Mouse (Mus musculus): Measurements from ENCODE around the gene Ctsd. TPM values are rescaled to one million over a fixed set of nuclear protein-coding genes. Genes with fewer than 3 reads are reported as not detected.
A peak's percentile ranks its signal among the peaks of the same experiment; 100 is the strongest.
"Not testable (repeated sequence)": the region's sequence is repeated elsewhere in the genome, so short reads cannot be mapped to it uniquely, and the experiment has no call there.

Ctsd gene
- polyA plus RNA-seq, 1 experiment from 2014 or later = 158 TPM

- no peaks in the 10 kb centered on the region for H3K9me3 ChIP-seq
- no peaks in the 10 kb centered on the region for H3K4me1 ChIP-seq
- H3K4me3 ChIP-seq = no peak overlapping the region
- no peak overlapping the region for H3K27ac ChIP-seq (replicated peaks)
- no peaks in the 10 kb centered on the region for H3K36me3 ChIP-seq (replicated peaks)
- no peak for DNase-seq (ENCODE audit: low spot score)
- H3K27me3 ChIP-seq (replicated peaks; ENCODE audit: low read depth, poor library complexity, severe bottlenecking) = no peaks in the 10 kb centered on the region
- 94% methylated on average over 2 of the region's 2 CpGs for WGBS
Measured at GRCm38 (mm10) chr7:142418027-142418426, 30.2 kb upstream of the Ctsd start.

DNA sequence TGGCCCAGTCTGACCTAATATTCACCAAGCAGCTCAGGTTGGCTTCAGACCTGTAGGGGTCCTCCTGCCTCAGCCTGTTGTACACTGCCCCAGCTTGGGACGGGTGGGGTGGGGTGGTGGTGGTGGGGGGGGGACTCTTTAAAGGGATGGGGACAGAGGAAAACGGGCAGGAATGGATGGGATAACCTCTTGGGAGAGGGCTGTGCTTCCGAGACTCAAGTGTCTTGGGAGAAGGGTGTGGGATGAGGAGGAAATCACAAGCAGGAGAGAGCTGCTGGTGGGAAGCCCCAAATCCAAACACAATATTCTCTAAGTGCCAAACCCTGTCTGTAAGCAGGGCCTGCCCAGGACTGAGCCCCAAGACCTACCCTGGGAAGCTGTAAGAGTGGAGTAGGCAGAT lies 28.4 kb upstream of the Ctsd start:
- Histone ChIP-seq H3K27ac (replicated peaks) (no peak overlapping the region), H3K4me1 (no peaks in the 10 kb centered on the region), H3K4me3 (no peak overlapping the region), H3K9me3 (no peaks in the 10 kb centered on the region), H3K27me3 (replicated peaks; ENCODE audit: low read depth, poor library complexity, severe bottlenecking) (no peaks in the 10 kb centered on the region), H3K36me3 (replicated peaks) (no peaks in the 10 kb centered on the region)
- no peak for DNase-seq (ENCODE audit: low spot score)
- WGBS = 70% methylated on average over 3 of the region's 3 CpGs

- DNase-seq (ENCODE audit: low spot score) = no peak
- H3K27ac ChIP-seq (replicated peaks) = no peak overlapping the region
- no peaks in the 10 kb centered on the region for H3K9me3 ChIP-seq
- no peaks in the 10 kb centered on the region for H3K27me3 ChIP-seq (replicated peaks; ENCODE audit: low read depth, poor library complexity, severe bottlenecking)
- WGBS = 61% methylated on average over 4 of the region's 4 CpGs
- no peak overlapping the region for H3K4me3 ChIP-seq
- H3K36me3 ChIP-seq (replicated peaks) = no peaks in the 10 kb centered on the region
- no peaks in the 10 kb centered on the region for H3K4me1 ChIP-seq
Measured at GRCm38 (mm10) chr7:142415314-142415713, 27.5 kb upstream of the Ctsd start.

DNA sequence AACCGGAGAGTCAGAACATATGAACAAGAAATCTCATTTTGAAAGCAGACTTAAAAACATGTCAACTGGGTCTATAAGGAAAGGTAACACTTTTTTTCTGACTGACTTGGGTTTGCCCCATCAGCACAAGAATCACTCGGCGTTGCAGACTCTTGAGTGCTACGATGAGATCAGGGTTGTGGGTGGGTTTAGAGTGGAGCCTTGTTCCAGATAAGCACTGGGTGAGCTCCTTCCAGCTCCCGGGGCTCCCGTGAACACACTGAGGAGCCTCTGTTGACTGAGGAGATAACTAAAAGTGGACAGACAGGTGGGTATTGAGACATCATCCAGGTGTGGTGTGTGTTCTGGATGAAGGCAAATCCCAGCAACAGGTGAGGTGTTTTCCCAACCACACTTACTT lies 25.4 kb upstream of the Ctsd start:
- 93% methylated on average over 6 of the region's 6 CpGs for WGBS

DNA sequence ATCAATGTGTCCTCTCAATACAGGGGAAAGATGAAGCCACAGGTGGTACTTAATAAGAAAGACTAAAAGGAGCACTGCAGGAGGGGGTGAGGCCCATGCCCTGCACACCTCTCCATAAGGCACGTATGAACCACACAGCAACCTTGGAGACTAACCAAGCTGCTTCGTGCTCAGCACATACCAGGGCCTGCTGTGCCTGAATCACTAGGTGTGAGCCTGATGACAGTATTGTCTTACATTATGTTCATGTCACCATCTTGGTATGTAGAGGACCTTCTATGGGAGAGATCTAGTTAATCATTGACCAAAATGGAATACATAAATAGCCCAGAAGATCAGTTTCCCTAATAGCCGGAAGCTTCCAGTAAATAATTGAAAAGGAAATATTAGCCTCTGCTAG lies 21.8 kb upstream of the Ctsd start:
- Histone ChIP-seq H3K27me3 (replicated peaks; ENCODE audit: low read depth, poor library complexity, severe bottlenecking) (no peaks in the 10 kb centered on the region), H3K36me3 (replicated peaks) (no peaks in the 10 kb centered on the region), H3K4me1 (no peaks in the 10 kb centered on the region), H3K27ac (replicated peaks) (no peak overlapping the region), H3K9me3 (no peaks in the 10 kb centered on the region), H3K4me3 (no peak overlapping the region)
- DNase-seq (ENCODE audit: low spot score) = no peak
- WGBS = 83% methylated on average over 3 of the region's 3 CpGs

More for the DNA sequence above, 25.4 kb upstream of the Ctsd start:
- no peak overlapping the region for H3K27ac ChIP-seq (replicated peaks)
- DNase-seq (ENCODE audit: low spot score) = no peak
- no peaks in the 10 kb centered on the region for H3K36me3 ChIP-seq (replicated peaks)
- no peaks in the 10 kb centered on the region for H3K9me3 ChIP-seq
- H3K4me3 ChIP-seq = no peak overlapping the region
- H3K4me1 ChIP-seq = no peaks in the 10 kb centered on the region
- no peaks in the 10 kb centered on the region for H3K27me3 ChIP-seq (replicated peaks; ENCODE audit: low read depth, poor library complexity, severe bottlenecking)

- DNase-seq (ENCODE audit: low spot score) = no peak
- Histone ChIP-seq H3K27me3 (replicated peaks; ENCODE audit: low read depth, poor library complexity, severe bottlenecking) (no peaks in the 10 kb centered on the region), H3K4me1 (no peaks in the 10 kb centered on the region), H3K4me3 (no peak overlapping the region), H3K27ac (replicated peaks) (no peak overlapping the region), H3K9me3 (no peaks in the 10 kb centered on the region), H3K36me3 (replicated peaks) (no peaks in the 10 kb centered on the region)
- WGBS = 91% methylated on average over 8 of the region's 8 CpGs
Measured at GRCm38 (mm10) chr7:142408686-142409085, 20.8 kb upstream of the Ctsd start.

DNA sequence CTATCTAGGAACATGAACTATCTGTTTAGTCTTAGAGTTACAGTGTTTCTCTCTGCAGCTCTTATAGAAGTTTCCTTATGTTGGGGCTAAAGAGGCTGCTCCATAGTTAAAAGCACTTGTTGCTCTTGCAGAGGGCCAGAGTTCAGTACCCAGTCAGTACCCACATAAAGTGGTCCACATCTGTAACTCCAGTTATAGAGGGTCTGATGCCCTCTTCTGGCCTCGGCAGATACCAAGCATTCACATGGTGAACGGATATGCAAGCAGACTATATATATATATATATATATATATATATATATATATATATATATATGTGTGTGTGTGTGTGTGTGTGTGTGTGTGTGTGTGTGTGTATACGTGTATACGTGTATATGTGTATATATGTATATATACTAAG lies 20.1 kb upstream of the Ctsd start:
- no peaks in the 10 kb centered on the region for H3K36me3 ChIP-seq (replicated peaks)
- no peaks in the 10 kb centered on the region for H3K9me3 ChIP-seq
- DNase-seq (ENCODE audit: low spot score) = no peak
- 64% methylated on average over 4 of the region's 4 CpGs for whole genome bisulfite sequencing
- no peak overlapping the region for H3K4me3 ChIP-seq
- no peak overlapping the region for H3K27ac ChIP-seq (replicated peaks)
- H3K27me3 ChIP-seq (replicated peaks; ENCODE audit: low read depth, poor library complexity, severe bottlenecking) = no peaks in the 10 kb centered on the region
- no peaks in the 10 kb centered on the region for H3K4me1 ChIP-seq

DNA sequence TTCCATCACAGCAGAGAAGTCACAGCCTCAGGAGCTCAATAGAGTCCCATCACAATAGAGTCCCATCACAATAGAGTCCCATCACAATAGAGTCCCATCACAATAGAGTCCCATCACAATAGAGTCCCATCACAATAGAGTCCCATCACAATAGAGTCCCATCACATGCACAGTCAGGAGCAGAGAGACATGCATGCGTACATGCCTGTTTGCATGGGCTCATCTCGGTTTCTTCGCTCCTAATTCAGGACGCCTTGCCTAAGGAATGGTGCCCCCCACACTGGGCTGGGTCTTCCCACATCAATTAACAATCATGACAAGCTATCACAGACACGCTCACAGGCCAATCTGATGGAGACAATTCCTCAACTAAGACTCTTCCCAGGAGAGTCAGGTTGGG lies 17.3 kb upstream of the Ctsd start:
- H3K36me3 ChIP-seq (replicated peaks); H3K4me3 ChIP-seq; DNase-seq (ENCODE audit: low spot score); H3K9me3 ChIP-seq; H3K27me3 ChIP-seq (replicated peaks; ENCODE audit: low read depth, poor library complexity, severe bottlenecking); H3K27ac ChIP-seq (replicated peaks): not testable (repeated sequence)
- H3K4me1 ChIP-seq = peaks cover 12% of the 10 kb centered on the region
- 89% methylated on average over 5 of the region's 5 CpGs for WGBS

- H3K27me3 ChIP-seq (replicated peaks; ENCODE audit: low read depth, poor library complexity, severe bottlenecking) = no peaks in the 10 kb centered on the region
- H3K9me3 ChIP-seq = no peaks in the 10 kb centered on the region
- DNase-seq (ENCODE audit: low spot score) = no peak
- H3K4me3 ChIP-seq = no peak overlapping the region
- WGBS = 82% methylated on average over 4 of the region's 4 CpGs
- H3K36me3 ChIP-seq (replicated peaks) = no peaks in the 10 kb centered on the region
- no peak overlapping the region for H3K27ac ChIP-seq (replicated peaks)
- peaks cover 18% of the 10 kb centered on the region for H3K4me1 ChIP-seq
Measured at GRCm38 (mm10) chr7:142403591-142403990, 15.8 kb upstream of the Ctsd start.

DNA sequence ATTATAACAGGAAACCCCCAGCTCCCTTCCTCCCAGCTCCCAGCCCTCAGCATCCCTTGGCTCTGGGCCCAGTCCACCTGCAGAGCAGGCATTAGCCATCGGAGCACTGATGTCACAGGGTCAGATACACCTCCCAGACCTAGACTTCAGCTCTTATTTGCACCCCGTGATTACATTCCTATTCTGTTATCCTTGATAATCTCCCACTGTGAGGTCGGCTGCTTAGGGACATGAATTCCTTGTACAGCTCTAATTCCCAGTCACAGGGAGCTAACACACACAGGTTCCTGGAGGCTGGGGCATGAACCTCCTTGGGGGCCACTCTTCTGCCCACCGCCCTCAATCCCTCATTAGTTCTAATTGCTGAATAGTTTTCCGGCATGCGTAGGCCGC lies 12.9 kb upstream of the Ctsd start:
- peaks cover 29% of the 10 kb centered on the region for H3K4me1 ChIP-seq
- no peak overlapping the region for H3K4me3 ChIP-seq
- H3K36me3 ChIP-seq (replicated peaks) = no peaks in the 10 kb centered on the region
- no peaks in the 10 kb centered on the region for H3K9me3 ChIP-seq
- 36% methylated on average over 7 of the region's 7 CpGs for WGBS
- peak; percentile 44 for DNase-seq (ENCODE audit: low spot score)
- H3K27ac ChIP-seq (replicated peaks) = no peak overlapping the region
- H3K27me3 ChIP-seq (replicated peaks; ENCODE audit: low read depth, poor library complexity, severe bottlenecking) = no peaks in the 10 kb centered on the region

GRCm38 (mm10) chr7:142400112-142400749 lies 12.4 kb upstream of the Ctsd start:
- Histone ChIP-seq H3K27ac (replicated peaks) (peak overlapping the region; percentile 24; the same call in 1 of the 2 replicates), H3K9me3 (no peaks in the 10 kb centered on the region), H3K4me1 (peaks cover 29% of the 10 kb centered on the region), H3K27me3 (replicated peaks; ENCODE audit: low read depth, poor library complexity, severe bottlenecking) (no peaks in the 10 kb centered on the region), H3K36me3 (replicated peaks) (no peaks in the 10 kb centered on the region), H3K4me3 (no peak overlapping the region)
- WGBS = 70% methylated on average over 7 of the region's 7 CpGs
- no peak for DNase-seq (ENCODE audit: low spot score)

- WGBS = 76% methylated on average over 1 of the region's 1 CpGs
- Histone ChIP-seq H3K4me3 (no peak overlapping the region), H3K27ac (replicated peaks) (no peak overlapping the region), H3K36me3 (replicated peaks) (no peaks in the 10 kb centered on the region), H3K9me3 (no peaks in the 10 kb centered on the region), H3K27me3 (replicated peaks; ENCODE audit: low read depth, poor library complexity, severe bottlenecking) (no peaks in the 10 kb centered on the region), H3K4me1 (peaks cover 29% of the 10 kb centered on the region)
- no peak for DNase-seq (ENCODE audit: low spot score)
Measured at GRCm38 (mm10) chr7:142399250-142399649, 11.4 kb upstream of the Ctsd start.

DNA sequence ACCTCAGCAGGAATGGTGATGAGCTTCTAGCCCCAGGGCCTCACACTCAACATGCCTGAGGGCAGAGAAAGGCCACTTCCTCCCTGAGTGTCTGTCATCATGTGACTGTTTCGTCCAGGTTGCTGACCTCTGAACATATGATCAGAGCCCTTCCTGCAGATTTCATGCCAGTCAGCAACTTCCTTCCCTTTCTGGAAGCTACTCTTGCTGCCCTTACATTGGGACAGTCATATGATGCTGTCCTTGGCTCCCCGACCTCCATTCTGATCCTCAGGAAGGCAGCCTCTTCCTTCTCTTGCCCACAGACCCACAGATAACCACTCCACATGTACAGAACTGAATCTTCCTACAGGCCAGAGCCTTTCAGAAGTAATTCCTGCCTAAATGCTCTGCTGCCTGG lies 10.2 kb upstream of the Ctsd start:
- Histone ChIP-seq H3K27me3 (replicated peaks; ENCODE audit: low read depth, poor library complexity, severe bottlenecking) (no peaks in the 10 kb centered on the region), H3K27ac (replicated peaks) (no peak overlapping the region; the same call in 1 of the 2 replicates), H3K9me3 (no peaks in the 10 kb centered on the region), H3K36me3 (replicated peaks) (no peaks in the 10 kb centered on the region), H3K4me3 (no peak overlapping the region), H3K4me1 (peaks cover 32% of the 10 kb centered on the region)
- WGBS = 58% methylated on average over 2 of the region's 2 CpGs
- no peak for DNase-seq (ENCODE audit: low spot score)

Data from embryonic facial prominence, embryonic 10.5 days (tissue).